Mouse (Mus musculus) 3T3-L1 (cell line): ENCODE measurements around the gene Ints13.
A peak's percentile ranks its signal among the peaks of the same experiment; 100 is the strongest.

Experiments
- DNase-seq: peaks from one replicate; pipeline ENCODE4 v3.0.0-alpha.2; 2015; ENCODE audit warnings: low read depth, low spot score

Ints13 gene

DNA sequence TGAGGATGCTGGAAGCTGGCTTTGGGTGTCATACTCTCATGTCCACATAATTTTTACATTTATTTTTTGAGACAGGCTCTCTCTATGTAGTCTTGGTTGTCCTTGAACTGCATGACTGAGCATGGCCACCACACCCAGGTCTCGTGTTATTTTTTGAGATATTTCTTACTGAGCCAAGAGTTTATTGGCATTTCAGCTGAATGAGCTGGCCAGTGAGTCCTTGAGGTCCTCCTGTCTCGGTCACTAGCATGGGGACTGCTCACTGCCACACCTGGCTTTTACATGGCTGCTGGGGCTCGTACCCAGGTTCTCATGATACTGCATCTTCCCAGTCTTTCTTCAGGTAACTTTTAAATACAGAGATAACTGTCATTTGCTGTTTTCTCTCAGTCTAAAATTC is 37.2 kb downstream of the Ints13 start:
- no peak for DNase-seq

DNA sequence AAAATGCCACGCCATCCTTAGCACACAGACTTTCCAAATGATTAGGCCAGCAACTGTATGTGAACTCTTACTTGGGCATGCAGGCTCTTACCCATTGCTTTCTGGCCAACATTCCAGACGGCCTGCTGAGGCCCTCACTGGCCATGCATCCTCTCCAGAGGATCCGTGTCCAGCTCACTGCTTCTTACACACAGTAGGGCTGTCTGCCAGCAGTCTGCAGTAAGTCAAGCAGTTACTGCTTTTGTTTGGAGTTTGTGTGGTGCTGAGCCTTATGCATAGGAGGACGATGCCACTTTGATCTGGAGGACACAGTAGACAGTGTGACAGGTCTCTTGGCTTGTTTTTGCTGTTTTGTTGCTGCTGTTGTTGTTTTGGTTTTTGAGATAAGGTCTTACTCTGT is 39.0 kb downstream of the Ints13 start:
- peak; percentile 30 for DNase-seq

DNA sequence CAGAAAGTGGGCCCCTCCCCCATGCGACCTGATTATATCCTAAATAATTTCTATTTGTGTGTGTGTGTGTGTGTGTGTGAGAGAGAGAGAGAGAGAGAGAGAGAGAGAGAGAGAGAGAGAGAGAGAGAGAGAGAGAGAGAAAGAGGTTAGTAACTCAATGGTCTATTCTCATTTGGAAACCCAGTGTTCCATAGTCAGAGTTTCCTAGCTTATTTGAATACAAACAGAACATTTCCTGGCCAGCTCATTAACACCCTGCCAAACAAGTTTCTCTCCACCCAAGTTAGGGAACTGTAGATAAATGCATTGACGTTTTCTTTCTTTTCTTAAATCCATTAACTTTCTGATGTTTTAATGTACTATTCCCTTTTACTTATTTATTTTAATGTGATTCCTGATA is 39.6 kb downstream of the Ints13 start:
- DNase-seq: no peak

DNA sequence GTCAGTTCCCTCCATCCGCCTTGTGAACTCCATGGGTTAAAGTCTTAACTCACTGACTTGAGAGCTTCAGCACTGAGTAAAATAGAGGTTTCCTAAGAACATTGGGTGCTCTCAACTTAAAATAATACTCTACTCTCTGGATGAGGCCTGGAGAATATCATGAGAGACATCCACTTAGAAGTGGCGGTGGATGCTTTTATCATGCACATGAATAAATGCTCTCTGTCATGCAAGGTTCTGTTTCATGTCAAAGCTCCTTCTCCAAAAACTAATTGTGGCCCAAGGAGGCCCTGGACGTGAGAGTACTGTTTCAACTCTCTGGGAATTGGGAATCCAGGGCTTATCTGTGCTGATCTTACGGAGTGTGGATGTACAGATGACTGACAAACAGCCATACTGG is 40.5 kb downstream of the Ints13 start:
- no peak for DNase-seq

DNA sequence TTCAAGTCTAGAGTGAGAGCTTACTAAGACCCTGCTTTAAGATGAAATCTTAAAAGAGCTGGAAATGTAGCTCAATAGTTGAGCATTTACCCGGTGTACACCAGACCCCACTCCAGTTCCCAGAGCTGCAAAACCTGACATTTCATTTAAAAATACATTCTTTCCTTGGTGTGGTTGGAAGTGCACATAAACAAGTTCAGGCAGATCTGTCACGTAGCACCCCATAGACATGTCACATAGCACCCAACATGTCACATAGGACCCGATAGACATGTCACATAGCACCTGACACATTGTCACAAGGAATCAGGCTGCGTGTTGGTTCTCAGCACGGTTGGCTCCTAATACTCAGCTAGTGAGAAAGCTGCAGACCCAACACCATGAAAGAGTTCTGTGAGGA is 42.1 kb downstream of the Ints13 start:
- DNase-seq: no peak

DNA sequence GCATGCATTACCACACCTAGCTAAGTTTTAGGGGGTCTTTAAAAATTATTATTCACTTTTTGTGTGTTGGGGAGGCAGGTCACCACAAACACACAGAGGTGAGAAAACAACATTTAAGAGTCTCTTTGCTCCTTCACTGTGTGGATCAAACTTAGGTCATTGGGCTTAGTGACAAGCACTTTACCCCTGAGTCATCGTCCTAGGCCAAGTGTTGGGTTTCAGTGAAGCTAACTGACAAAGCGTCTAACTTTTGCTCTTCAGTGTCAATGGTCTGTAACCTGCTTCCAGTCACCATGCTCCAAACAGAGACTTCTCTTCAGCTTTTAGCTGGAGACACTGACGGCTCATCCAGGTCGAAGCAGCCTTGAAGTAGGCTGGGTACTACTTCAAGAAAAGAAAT is 44.5 kb downstream of the Ints13 start:
- DNase-seq: peak; percentile 55

DNA sequence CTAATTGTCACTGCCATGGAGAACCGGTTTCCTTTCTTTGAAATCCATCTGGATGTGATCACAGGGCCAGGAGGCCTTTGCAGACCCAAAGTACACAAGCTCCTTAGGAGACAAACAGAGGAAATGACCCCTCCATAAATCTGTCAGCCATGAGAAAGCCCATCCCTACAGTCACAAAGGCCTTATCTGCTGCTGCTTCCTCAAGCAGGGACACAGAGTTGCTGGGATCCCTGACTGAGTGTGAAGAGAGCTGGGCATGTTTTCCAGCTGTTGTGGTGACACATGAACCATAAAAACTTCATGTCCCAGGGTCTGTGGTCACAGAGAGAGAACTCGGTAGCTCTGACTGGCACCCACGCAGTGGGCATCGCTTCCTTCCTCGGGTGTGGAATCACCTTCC is 46.9 kb downstream of the Ints13 start:
- DNase-seq: no peak

DNA sequence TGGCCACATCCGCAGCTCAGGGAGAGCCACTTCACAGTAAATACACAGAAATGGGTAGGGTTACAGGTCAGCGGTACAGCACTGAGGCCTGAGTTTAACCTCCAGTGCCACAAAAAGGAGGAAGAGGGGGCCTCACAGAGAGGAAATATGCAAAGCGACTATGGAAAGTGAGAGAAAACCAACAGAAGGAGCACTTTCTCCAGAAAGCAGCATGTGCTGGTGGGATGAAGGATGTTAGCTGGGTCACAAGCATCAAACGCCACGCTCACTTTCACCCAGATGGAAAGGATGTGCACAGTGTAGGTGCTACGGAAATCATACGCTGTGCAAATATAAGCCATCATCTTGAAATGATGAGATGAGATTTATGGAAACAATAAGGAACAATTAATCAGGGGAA is 47.3 kb downstream of the Ints13 start:
- no peak for DNase-seq

DNA sequence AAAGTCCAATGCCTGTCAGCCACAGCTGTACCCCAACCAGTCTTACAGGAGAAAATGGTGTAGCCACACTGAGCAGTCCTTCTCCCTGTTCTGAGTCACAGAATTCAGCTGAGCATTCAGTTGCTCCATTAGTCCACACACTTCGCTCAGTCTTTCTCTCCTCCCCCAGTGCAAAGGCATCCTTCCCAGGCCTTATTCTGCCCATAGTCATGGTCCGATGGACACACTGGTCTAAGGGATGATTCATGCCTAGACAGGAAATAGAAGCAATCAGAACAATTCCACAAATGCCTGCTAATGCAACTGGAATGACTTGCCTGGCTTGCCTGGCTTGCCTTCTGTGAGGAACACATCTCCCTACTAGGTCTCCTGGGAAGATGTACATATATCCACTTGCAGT is 50.1 kb downstream of the Ints13 start:
- DNase-seq: peak; percentile 89

DNA sequence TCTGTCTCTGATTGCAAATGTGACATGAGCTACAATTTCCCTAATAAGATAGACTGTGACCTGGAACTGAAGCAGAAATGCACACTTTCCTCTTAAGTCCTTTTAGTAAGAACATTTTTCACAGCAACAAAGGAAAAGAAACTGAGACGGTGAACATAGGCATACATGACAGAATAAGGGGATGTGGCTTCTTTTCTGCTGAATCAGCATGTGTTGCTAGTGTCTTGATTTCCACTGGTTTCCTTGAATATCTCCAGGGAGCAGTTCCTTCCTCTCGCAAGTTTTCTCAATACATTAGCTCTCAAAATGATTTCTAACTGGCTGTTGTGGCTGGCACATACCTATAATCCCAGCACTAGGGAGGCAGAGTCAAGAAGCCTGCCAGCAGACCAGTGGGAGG is 52.1 kb downstream of the Ints13 start:
- no peak for DNase-seq

DNA sequence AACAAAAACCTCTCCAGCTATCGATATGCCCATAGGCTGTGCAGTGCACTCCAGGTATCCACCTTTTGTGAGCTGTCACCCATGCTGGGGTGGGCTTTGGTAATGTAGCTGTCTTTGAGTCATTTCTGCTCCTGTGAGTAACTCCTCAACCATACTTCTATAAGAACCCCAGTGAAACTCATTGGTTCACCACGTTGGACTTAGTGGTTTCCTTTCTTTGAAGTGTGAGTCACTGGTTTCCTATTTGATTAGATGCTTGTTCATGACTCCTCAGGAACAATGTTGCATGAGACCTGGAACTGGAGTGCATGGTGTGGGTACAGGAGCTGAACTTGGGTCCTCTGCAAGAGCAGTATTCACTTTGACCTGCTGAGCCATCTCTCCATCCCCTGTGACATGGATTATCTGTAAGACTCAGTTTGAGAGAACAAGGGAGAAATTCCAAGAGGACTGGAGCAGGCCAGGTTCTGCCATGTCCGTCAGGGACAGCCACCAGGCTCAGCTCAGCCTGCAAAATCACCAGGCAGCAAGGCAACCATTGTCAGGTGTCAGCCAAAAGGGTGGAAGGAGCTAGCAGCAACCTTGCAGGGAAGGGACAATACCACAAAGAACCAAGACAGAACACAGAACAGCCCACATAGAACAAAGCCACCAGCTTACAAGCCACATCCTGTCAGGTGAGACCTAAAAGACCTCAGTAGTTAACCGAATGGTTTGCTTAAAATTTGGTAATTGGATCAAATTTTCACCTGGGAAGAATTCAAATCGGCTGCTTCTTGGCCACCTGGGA is 56.0 kb downstream of the Ints13 start:
- DNase-seq: peak; percentile 65

DNA sequence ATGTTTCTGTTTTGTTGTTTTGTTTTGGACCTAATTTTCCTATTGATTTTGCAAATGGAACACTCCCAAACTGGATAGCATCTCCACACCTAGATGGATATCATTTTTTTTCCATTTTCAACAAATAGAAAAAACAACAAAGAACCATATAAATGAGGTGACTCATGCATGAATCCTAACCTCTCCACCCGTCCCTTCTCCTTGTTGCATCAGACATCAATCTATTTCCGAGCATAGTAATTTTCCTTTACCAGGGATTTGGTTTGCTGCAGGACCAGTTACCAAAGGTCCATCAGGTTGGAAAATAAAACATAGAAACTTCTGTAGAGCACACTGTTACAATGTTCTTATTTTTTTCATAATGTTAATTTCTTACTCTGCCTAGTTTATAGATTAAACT is 58.6 kb downstream of the Ints13 start:
- peak; percentile 86 for DNase-seq

DNA sequence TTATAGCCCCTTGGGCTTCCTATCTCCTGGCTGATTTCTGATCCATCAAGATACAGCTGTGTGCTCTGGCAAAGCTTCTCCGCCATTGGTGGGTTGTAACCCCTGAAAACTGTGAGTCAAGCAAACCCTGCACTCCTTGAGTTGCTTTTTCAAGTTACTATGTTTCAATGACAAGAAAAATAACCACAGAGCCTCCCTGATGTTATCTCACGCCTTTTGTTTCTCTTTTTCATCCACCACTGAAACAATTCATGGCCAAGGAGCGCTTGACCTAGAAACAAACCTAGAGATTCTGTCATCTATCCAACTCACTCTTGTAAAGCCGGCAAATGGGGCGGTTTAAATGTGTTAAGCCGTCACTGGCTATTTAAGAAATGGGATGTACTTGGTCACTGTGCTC is 61.7 kb downstream of the Ints13 start:
- DNase-seq: no peak

DNA sequence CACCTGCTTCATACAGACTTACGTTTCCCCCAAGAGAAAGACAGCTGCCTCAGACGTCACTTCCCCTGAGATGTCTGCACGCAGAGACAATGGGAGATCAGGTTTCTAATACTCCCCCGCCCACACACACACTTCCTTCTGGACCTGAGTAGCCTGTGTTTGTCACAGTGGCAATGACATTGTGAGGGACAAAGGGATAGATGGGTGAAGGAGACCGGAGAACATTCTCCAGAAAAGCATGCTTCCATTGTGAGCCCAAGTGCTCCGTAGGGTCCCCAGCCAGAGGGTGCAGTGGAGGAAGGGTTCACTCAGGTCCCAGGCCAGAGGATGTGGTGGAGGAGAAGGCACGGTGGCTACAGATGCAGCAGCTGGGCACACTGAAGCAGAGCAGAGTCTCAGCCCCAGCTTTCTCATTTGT is 63.1 kb downstream of the Ints13 start:
- no peak for DNase-seq

DNA sequence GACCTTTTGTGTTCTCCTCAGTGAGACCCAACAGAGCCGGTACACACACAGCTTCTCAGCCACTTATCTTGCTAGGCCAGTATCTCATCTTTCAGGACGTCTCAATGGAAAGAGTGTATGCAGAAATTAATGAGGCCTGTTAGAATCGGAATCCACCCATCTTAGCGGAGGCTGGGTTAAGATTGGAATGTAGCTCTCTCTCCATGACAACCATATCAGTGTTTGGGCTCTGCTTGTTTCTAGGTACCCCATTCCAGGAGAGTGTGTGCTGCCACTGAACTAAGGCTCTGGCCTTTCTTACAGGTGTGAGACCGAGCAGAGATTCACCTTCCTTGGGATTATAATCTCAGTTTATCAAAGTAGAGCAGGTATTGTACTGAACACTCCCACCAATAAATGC is 63.7 kb downstream of the Ints13 start:
- DNase-seq: no peak

DNA sequence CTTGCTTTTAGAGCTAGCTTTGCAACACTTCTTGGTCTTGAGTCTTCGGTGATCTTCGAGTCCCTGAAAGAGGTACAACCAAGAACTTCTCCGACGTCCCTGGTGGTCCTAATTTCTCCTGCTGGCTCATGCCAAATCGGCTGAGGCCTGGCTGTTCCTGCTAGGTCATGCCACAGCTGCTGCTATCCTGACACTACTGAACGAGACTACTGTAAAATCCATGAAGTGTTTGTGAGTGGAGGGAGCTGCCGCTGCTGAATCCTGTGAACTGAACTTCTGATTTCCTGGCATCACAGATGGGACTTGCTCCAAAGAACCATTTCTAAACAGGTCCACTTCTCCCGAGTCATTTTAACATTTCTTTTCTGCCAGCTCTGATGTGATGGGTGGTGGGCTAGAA is 64.3 kb downstream of the Ints13 start:
- no peak for DNase-seq

DNA sequence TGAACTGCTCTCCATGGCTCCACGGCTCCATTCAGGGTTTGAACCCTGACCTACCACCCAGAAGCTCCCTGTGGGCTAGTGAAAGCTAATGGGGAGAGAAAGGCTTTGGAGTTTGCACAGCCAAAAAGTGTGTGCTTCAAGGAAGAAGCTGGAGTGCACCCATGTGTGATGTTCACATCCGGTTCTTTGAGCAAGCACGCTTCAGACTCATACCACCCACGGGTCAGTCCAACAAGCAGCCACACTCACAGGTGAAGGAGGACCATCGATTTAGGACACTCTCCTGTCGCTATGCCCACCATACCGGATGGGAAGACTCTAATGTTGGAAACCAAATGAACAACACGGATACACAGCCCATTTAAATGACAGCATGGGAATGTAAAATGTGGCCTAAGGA is 66.1 kb downstream of the Ints13 start:
- DNase-seq: no peak

DNA sequence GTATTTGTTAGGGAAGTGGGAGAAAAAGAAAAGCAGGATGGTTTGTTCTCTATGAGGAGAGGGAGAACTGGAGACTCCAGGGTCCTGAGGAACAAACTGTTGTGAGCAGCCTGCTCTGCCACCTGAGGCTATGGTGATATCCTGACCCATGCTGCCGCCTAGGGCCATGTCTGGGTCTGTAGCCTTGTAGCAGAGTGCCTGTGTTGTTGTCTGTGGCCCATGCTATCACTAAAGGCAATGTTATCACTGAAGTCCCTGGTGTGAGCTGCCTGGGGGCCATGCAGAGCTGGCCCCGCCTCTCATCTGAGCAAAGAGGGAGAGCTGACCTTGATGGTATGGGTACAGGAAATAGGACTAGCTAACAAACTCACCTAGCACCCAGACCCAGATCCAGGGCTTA is 67.7 kb downstream of the Ints13 start:
- no peak for DNase-seq

DNA sequence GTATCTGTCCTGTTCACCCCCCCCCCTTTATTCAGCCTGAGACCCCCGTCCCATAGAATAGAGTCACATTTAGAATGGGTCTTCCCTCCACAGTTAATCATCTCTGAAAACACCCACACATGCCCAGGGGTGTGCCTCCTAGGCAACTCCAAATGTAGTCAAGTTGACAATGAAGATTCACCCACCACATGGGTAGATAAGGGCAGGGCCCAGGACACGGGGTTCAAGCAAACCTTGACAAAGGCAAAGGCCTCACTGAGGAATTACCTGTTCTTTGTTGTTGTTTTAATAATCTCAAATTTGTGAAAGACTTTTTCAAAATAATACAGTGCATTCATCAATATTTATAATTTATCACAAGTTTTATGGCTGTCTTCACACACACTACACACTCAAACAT is 73.2 kb downstream of the Ints13 start:
- DNase-seq: no peak

DNA sequence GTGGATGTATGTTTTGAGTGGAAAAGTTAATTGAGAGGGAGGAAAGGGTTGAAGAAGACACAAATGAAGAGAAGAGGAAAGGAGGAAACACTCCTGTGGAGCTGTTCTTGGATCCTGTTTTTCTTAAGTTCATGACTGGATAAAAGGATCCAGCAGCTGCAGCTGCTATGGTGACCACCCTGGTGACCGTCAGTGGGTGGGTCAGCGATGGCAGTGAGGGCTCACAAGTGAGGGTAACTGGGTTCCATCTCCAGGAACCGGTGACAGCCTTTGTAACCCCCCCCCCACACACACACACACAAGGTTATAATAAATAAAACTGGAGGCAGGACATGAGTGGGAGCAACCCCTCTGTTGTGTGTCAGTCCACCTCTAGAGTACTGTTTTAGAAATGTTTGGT is 74.8 kb downstream of the Ints13 start:
- DNase-seq: no peak

DNA sequence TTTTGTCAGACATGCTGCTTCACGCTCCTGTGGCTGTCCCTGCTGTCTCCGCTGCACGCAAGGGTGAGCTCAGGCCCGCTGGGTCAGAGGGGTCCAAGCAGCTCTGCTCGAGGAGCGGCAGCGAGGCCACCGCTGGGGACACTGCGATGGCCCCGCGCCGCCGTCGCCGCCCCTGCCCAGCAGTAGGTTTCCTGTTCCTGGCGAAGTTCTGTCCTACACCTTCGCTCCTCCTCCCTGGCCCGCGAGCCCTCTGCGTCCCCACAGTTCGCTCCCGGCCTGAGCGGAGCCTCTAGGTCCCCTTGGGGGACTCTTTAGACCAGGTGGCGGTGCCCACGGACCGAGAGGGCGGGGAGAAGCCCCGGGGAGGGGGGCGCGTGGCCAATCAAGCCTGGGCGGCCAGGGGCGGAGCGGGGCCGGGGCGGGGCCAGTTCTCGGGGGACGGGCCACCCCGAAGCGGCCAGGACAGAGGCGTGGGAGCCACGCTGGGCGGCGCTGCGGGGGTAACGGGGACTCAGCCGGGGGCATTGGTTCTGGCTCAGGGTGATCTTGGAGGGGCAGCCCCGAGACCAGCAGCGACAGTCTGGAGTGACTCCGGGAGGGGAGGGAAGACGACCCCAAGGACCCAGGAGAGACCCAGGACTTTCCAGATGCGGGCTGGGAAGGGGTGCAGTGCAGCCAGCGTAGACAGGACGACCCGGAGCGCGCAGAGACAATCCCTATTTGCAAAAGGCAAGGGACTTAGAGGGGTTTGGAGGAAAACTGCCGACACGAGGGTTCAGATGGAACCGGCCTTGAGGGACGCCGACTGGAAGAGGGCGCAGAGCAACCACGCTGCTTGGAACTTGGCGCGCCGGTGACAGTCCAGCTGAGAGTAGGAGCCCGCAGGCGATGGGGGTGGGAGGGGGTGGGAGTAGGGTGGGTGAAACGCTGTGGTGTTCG is 75.5 kb downstream of the Ints13 start, which contains the start of gene Itpr2:
Itpr2 (minus strand) TSS at position 358 of the 939 bp plus-strand sequence.
- DNase-seq: peak; percentile 74

DNA sequence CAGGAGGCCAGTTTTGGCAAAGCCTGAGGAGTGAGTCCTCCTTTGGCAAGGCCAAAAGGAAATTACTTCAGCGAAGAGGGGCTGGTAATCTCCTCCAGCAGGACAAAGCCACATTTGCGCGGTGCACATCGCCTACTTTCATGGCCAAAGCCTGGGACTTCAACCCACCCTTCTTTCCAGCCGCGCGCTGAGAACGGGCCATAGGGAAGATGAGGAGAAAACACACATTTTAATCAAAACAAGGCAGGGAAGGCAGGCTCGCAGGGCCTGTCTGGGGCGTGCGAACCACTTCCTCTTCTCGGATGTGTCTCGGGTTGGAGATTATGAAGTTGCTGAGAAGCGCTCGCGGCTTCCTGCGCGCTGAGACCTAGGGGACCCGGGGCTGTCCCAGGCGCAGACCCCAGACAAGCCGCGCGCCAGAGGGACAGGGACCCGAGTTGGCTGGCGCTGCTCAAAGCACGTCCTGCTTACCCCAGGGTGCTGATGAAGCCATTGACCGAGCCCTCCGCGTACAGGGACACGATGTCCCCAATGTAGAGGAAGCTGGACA is 76.2 kb downstream of the Ints13 start:
- peak; percentile 69 for DNase-seq
